In the genomic region with DNA sequence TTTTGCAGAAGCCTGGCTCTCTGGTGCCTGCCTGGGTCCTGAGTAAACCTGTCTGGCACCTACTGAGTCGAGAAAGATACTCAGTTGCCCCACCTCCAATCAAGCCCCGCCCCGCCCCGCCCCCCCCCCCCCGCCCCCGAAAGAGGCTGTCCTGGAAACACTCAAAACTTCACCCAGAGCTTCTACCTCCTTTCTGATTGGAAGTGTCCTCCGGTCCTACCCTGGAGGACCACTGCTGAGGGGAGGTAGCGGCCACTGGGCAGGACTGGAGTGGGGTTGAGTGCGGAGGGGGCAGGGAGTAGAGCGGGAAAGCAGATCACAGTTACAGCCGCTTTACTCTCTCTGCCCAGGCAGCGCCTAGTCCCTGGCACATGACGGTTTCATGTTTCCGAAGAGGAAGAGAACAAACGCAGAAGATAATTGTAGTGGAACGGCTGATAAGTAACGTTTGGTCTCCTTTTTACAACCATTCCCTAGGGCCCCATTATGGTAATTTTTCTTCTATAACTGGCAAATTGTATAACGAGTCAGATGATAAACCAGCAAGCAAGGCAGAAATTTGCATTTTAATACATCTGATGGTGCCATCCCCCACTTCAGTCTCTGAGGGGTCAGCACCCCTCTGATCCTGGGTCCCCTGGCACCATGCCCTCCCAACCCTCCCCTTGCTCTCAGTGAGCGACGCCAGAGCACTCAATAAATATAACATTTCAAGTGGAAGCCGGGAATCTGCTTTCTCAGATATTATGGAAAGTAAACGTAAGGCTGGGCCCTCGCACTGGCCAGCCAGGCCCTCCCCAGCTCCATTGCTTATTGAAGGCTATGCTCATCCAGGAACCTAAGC, we compare ENCODE assay signal across 9 mouse cellular contexts.
DNase-seq lines count a peak whose midpoint lies in the region; ATAC-seq lines count a peak whose summit lies in the region.
"Had no signal": no experiment of that assay in that cellular context is flagged by ENCODE, and none has a peak within 500 bp of the region (broad histone marks: within the 10 kb centered on the region; RNA-seq: fewer than 3 reads in every experiment).

No protein-coding gene starts in this region.

- peak overlapping the region; percentile 35 for H3K4me3 ChIP-seq in embryonic facial prominence, embryonic 14.5 days (ENCODE audit: low read depth, low read length)
- H3K4me3 ChIP-seq in midbrain, embryonic 15.5 days: no peak overlapping the region
- H3K4me3 ChIP-seq: myocyte had no signal

- DNase-seq in cerebellum, adult 9-11 months: peak; percentile 18
- DNase-seq in cerebellum, adult 8-10 months: no peak
- DNase-seq in embryonic facial prominence, embryonic 14.5 days (ENCODE audit: low spot score): peak; percentile 80
- peak; percentile 20 to 29 for DNase-seq in heart, postnatal 36 days
- peak; percentile 74 for DNase-seq in liver
- peak; percentile 56 for DNase-seq in testis, postnatal 10 days (ENCODE audit: low spot score)
- no peak for DNase-seq in left cerebral cortex, adult 11 months (ENCODE audit: low spot score)

- 4% methylated on average over 22 of the region's 23 CpGs for WGBS in embryonic facial prominence, embryonic 14.5 days
- WGBS in midbrain, embryonic 15.5 days: 2% methylated on average over 23 of the region's 23 CpGs

- peak; percentile 83 for ATAC-seq in embryonic facial prominence, embryonic 14.5 days (ENCODE audit: low read depth)
- peak; percentile 74 for ATAC-seq in midbrain, embryonic 15.5 days (replicated peaks)

- H3K4me1 ChIP-seq in embryonic facial prominence, embryonic 14.5 days (ENCODE audit: control insufficient read depth, insufficient read depth, low read length): peaks cover 34% of the 10 kb centered on the region
- H3K4me1 ChIP-seq in midbrain, embryonic 15.5 days: peaks cover 45% of the 10 kb centered on the region

- no peaks in the 10 kb centered on the region for H3K36me3 ChIP-seq in embryonic facial prominence, embryonic 14.5 days (ENCODE audit: control insufficient read depth, insufficient read depth, low read length)
- no peaks in the 10 kb centered on the region for H3K36me3 ChIP-seq in midbrain, embryonic 15.5 days (replicated peaks)

- no peaks in the 10 kb centered on the region for H3K9me3 ChIP-seq in embryonic facial prominence, embryonic 14.5 days (ENCODE audit: control insufficient read depth, low read length)
- no peaks in the 10 kb centered on the region for H3K9me3 ChIP-seq in midbrain, embryonic 15.5 days

- no peaks in the 10 kb centered on the region for H3K27me3 ChIP-seq in embryonic facial prominence, embryonic 14.5 days (replicated peaks; ENCODE audit: control insufficient read depth, insufficient read depth, low read length)
- H3K27me3 ChIP-seq in midbrain, embryonic 15.5 days (replicated peaks): no peaks in the 10 kb centered on the region

- peak overlapping the region; percentile 58; the same call in 1 of the 2 replicates for H3K27ac ChIP-seq in embryonic facial prominence, embryonic 14.5 days (replicated peaks; ENCODE audit: low read depth, low read length)
- peak overlapping the region; percentile 74 for H3K27ac ChIP-seq in midbrain, embryonic 15.5 days

- H3K9ac ChIP-seq in embryonic facial prominence, embryonic 14.5 days (ENCODE audit: low read depth, low read length): peak overlapping the region; percentile 44
- no peak overlapping the region for H3K9ac ChIP-seq in midbrain, embryonic 15.5 days

- intact Hi-C loops in heart, postnatal 36 days (cut with DNase I): no loop called here

- peak overlapping the region; percentile 57 for H3K4me2 ChIP-seq in embryonic facial prominence, embryonic 14.5 days (ENCODE audit: low read depth, low read length)
- peak overlapping the region; percentile 39 for H3K4me2 ChIP-seq in midbrain, embryonic 15.5 days

Comparison
In these comparisons a context has a peak if more than half of its experiments do, and no peak if none do; other contexts are left out.
1. DNase-seq: peak in cerebellum, adult 9-11 months (single experiment), embryonic facial prominence, embryonic 14.5 days (single experiment), heart, postnatal 36 days (2 of 2), liver (single experiment) and testis, postnatal 10 days (single experiment); none in cerebellum, adult 8-10 months (single experiment) and left cerebral cortex, adult 11 months (single experiment).